Comparison of ENCODE assay signal across 13 mouse cellular contexts in genomic region chr7:99287287-99287686, GRCm38 (mm10). TPM values are rescaled to one million over a fixed set of nuclear protein-coding genes. Genes with fewer than 3 reads are reported as not detected.
DNase-seq lines count a peak whose midpoint lies in the region; ATAC-seq lines count a peak whose summit lies in the region.
"Had no signal": no experiment of that assay in that cellular context is flagged by ENCODE, and none has a peak within 500 bp of the region (broad histone marks: within the 10 kb centered on the region; RNA-seq: fewer than 3 reads in every experiment).

No protein-coding gene starts in this region.

- no peaks in the 10 kb centered on the region for H3K36me3 ChIP-seq in embryonic facial prominence, embryonic 14.5 days (ENCODE audit: control insufficient read depth, insufficient read depth, low read length)
- H3K36me3 ChIP-seq in neural tube, embryonic 15.5 days = 0 out of 2 replicates have a peak, but pooled peaks cover 6% of the 10 kb centered on the region
- H3K36me3 ChIP-seq: embryonic facial prominence, embryonic 12.5 days; G1E; kidney, embryonic 15.5 days; lung, embryonic 15.5 days had no signal

- H3K4me1 ChIP-seq in embryonic facial prominence, embryonic 14.5 days (ENCODE audit: control insufficient read depth, insufficient read depth, low read length) = peaks cover 11% of the 10 kb centered on the region
- peaks cover 41% of the 10 kb centered on the region for H3K4me1 ChIP-seq in neural tube, embryonic 15.5 days

- intact Hi-C loops in left cerebral cortex, postnatal 14 days (cut with DNase I) = no loop called here
- intact Hi-C loops in heart, postnatal 36 days (cut with DNase I) = no loop called here

- no peak overlapping the region for H3K9ac ChIP-seq in embryonic facial prominence, embryonic 14.5 days (ENCODE audit: low read depth, low read length)
- H3K9ac ChIP-seq in neural tube, embryonic 15.5 days (replicated peaks) = no peak overlapping the region
- H3K9ac ChIP-seq: embryonic facial prominence, embryonic 12.5 days; kidney, embryonic 15.5 days; lung, embryonic 15.5 days had no signal

- no peak overlapping the region for H3K27ac ChIP-seq in embryonic facial prominence, embryonic 14.5 days (replicated peaks; ENCODE audit: low read depth, low read length)
- H3K27ac ChIP-seq in neural tube, embryonic 15.5 days (replicated peaks) = peak overlapping the region; percentile 51
- H3K27ac ChIP-seq: embryonic facial prominence, embryonic 12.5 days; kidney, embryonic 15.5 days; lung, embryonic 15.5 days had no signal

- peaks cover 6% of the 10 kb centered on the region; the same call in 1 of the 2 replicates for H3K9me3 ChIP-seq in embryonic facial prominence, embryonic 14.5 days (ENCODE audit: control insufficient read depth, low read length)
- H3K9me3 ChIP-seq in neural tube, embryonic 15.5 days (replicated peaks) = no peaks in the 10 kb centered on the region
- H3K9me3 ChIP-seq: embryonic facial prominence, embryonic 12.5 days; G1E; kidney, embryonic 15.5 days; lung, embryonic 15.5 days had no signal

- no peak overlapping the region for H3K4me3 ChIP-seq in embryonic facial prominence, embryonic 14.5 days (ENCODE audit: low read depth, low read length)
- H3K4me3 ChIP-seq in neural tube, embryonic 15.5 days (replicated peaks) = no peak overlapping the region
- H3K4me3 ChIP-seq: embryonic facial prominence, embryonic 12.5 days; kidney, embryonic 15.5 days; lung, embryonic 15.5 days had no signal

- WGBS in embryonic facial prominence, embryonic 14.5 days = 51% methylated on average over 3 of the region's 3 CpGs
- WGBS in neural tube, embryonic 15.5 days = 9% methylated on average over 3 of the region's 3 CpGs

- peak; percentile 72; the same call in 1 of the 2 replicates for ATAC-seq in embryonic facial prominence, embryonic 14.5 days (ENCODE audit: low read depth)
- ATAC-seq in neural tube, embryonic 15.5 days (ENCODE audit: low FRiP score) = peak; percentile 68
- ATAC-seq in monocyte, adult 5-6 weeks (replicated peaks; ENCODE audit: insufficient number of reproducible peaks, low FRiP score, low TSS enrichment, poor library complexity, severe bottlenecking) = no peak

- peak; percentile 50 for DNase-seq in embryonic facial prominence, embryonic 14.5 days (ENCODE audit: low spot score)
- DNase-seq in frontal cortex, postnatal 14 days (ENCODE audit: low spot score in 2 of 2) = peak; percentile 56 to 71
- DNase-seq in left cerebral cortex, postnatal 14 days (ENCODE audit: low spot score in 2 of 2) = peak; percentile 74 to 85
- no peak for DNase-seq in heart, postnatal 36 days
- DNase-seq in gastrocnemius, adult 18-20 months (ENCODE audit: low spot score) = no peak
- DNase-seq: heart, adult 11 months; thymus, postnatal 4 days had no signal

- H3K27me3 ChIP-seq in embryonic facial prominence, embryonic 14.5 days (replicated peaks; ENCODE audit: control insufficient read depth, insufficient read depth, low read length) = no peaks in the 10 kb centered on the region; the same call in 1 of the 2 replicates
- no peaks in the 10 kb centered on the region for H3K27me3 ChIP-seq in neural tube, embryonic 15.5 days (replicated peaks)
- H3K27me3 ChIP-seq: embryonic facial prominence, embryonic 12.5 days; kidney, embryonic 15.5 days; lung, embryonic 15.5 days had no signal

- no peak overlapping the region for H3K4me2 ChIP-seq in embryonic facial prominence, embryonic 14.5 days (ENCODE audit: low read depth, low read length)
- no peak overlapping the region for H3K4me2 ChIP-seq in neural tube, embryonic 15.5 days
- H3K4me2 ChIP-seq: embryonic facial prominence, embryonic 12.5 days; kidney, embryonic 15.5 days; lung, embryonic 15.5 days had no signal

RNA-seq across cellular contexts. Expression of gene Map6, which starts 20.0 kb away (rescaled TPM):
- polyA plus RNA-seq in embryonic facial prominence, embryonic 14.5 days (2014; fragmentation: Nextera tagmentation; extraction: Ambion mirVana) = 9.6 and 10.2 TPM in 2 replicates
- total RNA-seq in left cerebral cortex, postnatal 14 days (2021) = 100 to 1,000 TPM; 182 to 190 TPM
- polyA plus RNA-seq in neural tube, embryonic 15.5 days (2015; fragmentation: Nextera tagmentation; extraction: Ambion mirVana) = 120 and 146 TPM in 2 replicates
- 1 to 10 TPM; 2.9 to 3.3 TPM for total RNA-seq in heart, postnatal 36 days (2021)
- 0.78 to 1.5 TPM in 2 of 3 replicates, not detected in the other for total RNA-seq in monocyte, adult 5-6 weeks (2017)
- 1 to 10 TPM; 4.7 to 5.7 TPM for total RNA-seq in gastrocnemius, adult 18-20 months (2021)
- polyA plus RNA-seq: G1E had no signal

RNA-seq across cellular contexts. Expression of gene Mogat2, which starts 48.9 kb away (rescaled TPM):
- 2.2 and 2.5 TPM in 2 replicates for polyA plus RNA-seq in embryonic facial prominence, embryonic 14.5 days (2014; fragmentation: Nextera tagmentation; extraction: Ambion mirVana)
- total RNA-seq in left cerebral cortex, postnatal 14 days (2021) = not detected
- polyA plus RNA-seq in neural tube, embryonic 15.5 days (2015; fragmentation: Nextera tagmentation; extraction: Ambion mirVana) = 1.1 and 4.1 TPM in 2 replicates
- total RNA-seq in heart, postnatal 36 days (2021) = not detected
- total RNA-seq in monocyte, adult 5-6 weeks (2017) = not detected in 3 replicates
- not detected for total RNA-seq in gastrocnemius, adult 18-20 months (2021)
- total RNA-seq: G1E had no signal

Comparison
In these comparisons a context has a peak if more than half of its experiments do, and no peak if none do; other contexts are left out.
1. DNase-seq: peak in embryonic facial prominence, embryonic 14.5 days (single experiment), frontal cortex, postnatal 14 days (2 of 2) and left cerebral cortex, postnatal 14 days (2 of 2); none in heart, postnatal 36 days (0 of 2) and gastrocnemius, adult 18-20 months (single experiment).
2. RNA of gene Map6, which starts 20.0 kb away (total RNA-seq): 182 to 190 TPM in left cerebral cortex, postnatal 14 days; 4.7 to 5.7 TPM in gastrocnemius, adult 18-20 months, 2.9 to 3.3 TPM in heart, postnatal 36 days and 0.78 to 1.5 TPM in monocyte, adult 5-6 weeks; every median in the first group is over 10 times any median in the second.